Mouse (Mus musculus) Patski (cell line): ENCODE measurements around the gene Zdhhc7. TPM values are rescaled to one million over a fixed set of nuclear protein-coding genes. Genes with fewer than 3 reads are reported as not detected.
A peak's percentile ranks its signal among the peaks of the same experiment; 100 is the strongest.

Experiments
- ATAC-seq: fragments of 100-300 bp; one replicate; pipeline ENCODE4 v1.8.0; 2021
- CTCF ChIA-PET: fragments of 350-600 bp; sonication (Branson Sonifier 250); formaldehyde crosslinking; loops from one replicate; lab custom pipeline; 2022; ENCODE audit warnings: inconsistent platforms; lab: Charles Lee
- POLR2A ChIA-PET: fragments of 350-600 bp; sonication (Branson Sonifier 250); formaldehyde crosslinking; loops from one replicate; lab custom pipeline; 2022; ENCODE audit warnings: antibody characterized with exemption, inconsistent platforms; lab: Charles Lee
- DNase-seq: peaks from one replicate; pipeline ENCODE4 v3.0.0-alpha.2; 2011; ENCODE audit warnings: low read depth, low spot score
- H3K27me3 ChIP-seq: fragments of 371-371 bp; one replicate; pipeline ENCODE4 v1.5.1; 2021
- CTCF ChIP-seq: fragments of 100-300 bp; IDR thresholded peaks from one replicate; pipeline ENCODE4 v1.5.1; 2021
- in situ Hi-C: fragments of 300-500 bp; cut with MboI; formaldehyde crosslinking; loops from 3 replicates; pipeline ENCODE4 v1.11.1; 2018; ENCODE audit warnings: low pct_unique_long_range_greater_than_20kb, mixed read lengths
- polyA plus RNA-seq: library from polyadenylated mRNA; unstranded; gene quantifications from one replicate; pipeline ENCODE4 v1.2.3, GENCODE M21; 2021

Gene Zdhhc7
- 48.8 TPM for polyA plus RNA-seq

GRCm38 (mm10) chr8:120101068-120101972 is at the start of gene Zdhhc7:
TSS of gene Zdhhc7 (minus strand) at chr8:120101482.
- no peak for TF ChIP-seq CTCF
- H3K27me3 ChIP-seq, result no peaks in the 10 kb centered on the region
- POLR2A ChIA-PET, result no interaction called here
- in situ Hi-C loops, result no loop called here
- CTCF ChIA-PET, result interaction anchor here (1.4 kb wide), 1 partner anchor 11 kb away, joined by 3 read pairs; no protein-coding TSS in a partner anchor
- DNase-seq (no peak), ATAC-seq (peak; percentile 64)

- ChIA-PET POLR2A (no interaction called here), CTCF (no interaction called here)
- DNase-seq (no peak), ATAC-seq (no peak)
- in situ Hi-C loops, result no loop called here
- no peak for TF ChIP-seq CTCF
- no peaks in the 10 kb centered on the region for H3K27me3 ChIP-seq
These were observed 48.7 kb upstream of the Zdhhc7 start for GRCm38 (mm10) chr8:120150028-120150427.

GRCm38 (mm10) chr8:120146051-120146450 is 44.8 kb upstream of the Zdhhc7 start:
- in situ Hi-C loops, result no loop called here
- no peaks in the 10 kb centered on the region for H3K27me3 ChIP-seq
- POLR2A ChIA-PET, result no interaction called here
- TF ChIP-seq CTCF, result no peak
- DNase-seq (no peak), ATAC-seq (no peak)
- CTCF ChIA-PET, result no interaction called here

- CTCF ChIA-PET, result no interaction called here
- no peak for TF ChIP-seq CTCF
- ATAC-seq (no peak), DNase-seq (no peak)
- POLR2A ChIA-PET, result no interaction called here
- in situ Hi-C loops, result no loop called here
- no peaks in the 10 kb centered on the region for H3K27me3 ChIP-seq
These were observed 43.5 kb upstream of the Zdhhc7 start for GRCm38 (mm10) chr8:120144652-120145301.

GRCm38 (mm10) chr8:120143911-120144651 is 42.8 kb upstream of the Zdhhc7 start:
- CTCF ChIA-PET, result no interaction called here

DNA sequence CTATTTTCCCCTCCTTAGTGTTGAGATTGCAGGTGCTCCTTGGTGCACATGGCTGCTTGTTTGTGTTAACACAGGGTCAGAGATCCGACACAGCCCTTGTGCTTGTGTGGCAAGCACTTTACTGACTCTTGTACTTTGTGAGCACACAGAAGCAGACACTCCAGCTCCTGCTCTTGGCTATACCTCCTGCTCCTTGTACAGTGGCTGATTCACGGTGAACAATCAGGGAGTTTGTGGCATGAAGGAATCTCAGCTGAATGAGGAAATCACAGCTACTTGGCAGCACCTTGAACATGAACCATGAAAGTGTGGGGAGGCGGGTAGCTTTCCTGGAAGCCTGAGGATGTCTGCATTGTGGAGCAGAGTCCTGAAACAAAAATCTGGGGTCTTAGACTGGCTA is 39.5 kb upstream of the Zdhhc7 start:
- no peak for TF ChIP-seq CTCF
- POLR2A ChIA-PET, result no interaction called here

More at GRCm38 (mm10) chr8:120143911-120144651, 42.8 kb upstream of the Zdhhc7 start:
- no peak for ATAC-seq
- POLR2A ChIA-PET, result no interaction called here
- TF ChIP-seq CTCF, result no peak
- no peaks in the 10 kb centered on the region for H3K27me3 ChIP-seq
- in situ Hi-C loops, result no loop called here
- no peak for DNase-seq

GRCm38 (mm10) chr8:120138958-120139357 is 37.7 kb upstream of the Zdhhc7 start:
- no peak for TF ChIP-seq CTCF
- H3K27me3 ChIP-seq, result no peaks in the 10 kb centered on the region
- ATAC-seq (no peak), DNase-seq (no peak)
- ChIA-PET POLR2A (interaction anchor here (0.5 to 1.4 kb wide), 2 partner anchors 9 to 145 kb away, joined by 3 to 4 read pairs; no protein-coding TSS in a partner anchor), CTCF (no interaction called here)
- in situ Hi-C loops, result no loop called here

More for the DNA sequence above, 39.5 kb upstream of the Zdhhc7 start:
- in situ Hi-C loops, result no loop called here
- DNase-seq, result no peak
- H3K27me3 ChIP-seq, result no peaks in the 10 kb centered on the region
- ATAC-seq, result peak; percentile 37
- CTCF ChIA-PET, result no interaction called here

GRCm38 (mm10) chr8:120136618-120137017 is 35.3 kb upstream of the Zdhhc7 start:
- in situ Hi-C loops, result no loop called here
- ATAC-seq, result no peak
- no peak for DNase-seq
- POLR2A ChIA-PET, result no interaction called here
- CTCF ChIA-PET, result no interaction called here
- H3K27me3 ChIP-seq, result no peaks in the 10 kb centered on the region
- no peak for TF ChIP-seq CTCF

GRCm38 (mm10) chr8:120135687-120136086 is 34.4 kb upstream of the Zdhhc7 start:
- ChIA-PET CTCF (no interaction called here), POLR2A (no interaction called here)
- no peaks in the 10 kb centered on the region for H3K27me3 ChIP-seq
- no peak for DNase-seq
- no peak for ATAC-seq
- in situ Hi-C loops, result no loop called here
- no peak for TF ChIP-seq CTCF

GRCm38 (mm10) chr8:120133169-120133568 is 31.9 kb upstream of the Zdhhc7 start:
- ATAC-seq (no peak), DNase-seq (no peak)
- TF ChIP-seq CTCF, result no peak
- no peaks in the 10 kb centered on the region for H3K27me3 ChIP-seq
- POLR2A ChIA-PET, result no interaction called here
- CTCF ChIA-PET, result no interaction called here
- in situ Hi-C loops, result no loop called here
